Mouse (Mus musculus) bone marrow macrophage, adult 2 months (primary cell): ENCODE measurements around the gene Ift122. TPM values are rescaled to one million over a fixed set of nuclear protein-coding genes. Genes with fewer than 3 reads are reported as not detected.

ENCODE experiments used
- H3K27ac ChIP-seq: 2 replicates; pipeline ENCODE4 v1.5.1; 2012; ENCODE audit warnings: low read depth, low read length; ENCODE audit not compliant: insufficient read depth
- H3K4me1 ChIP-seq: 2 replicates; pipeline ENCODE4 v1.6.1; 2012; ENCODE audit warnings: low read length; ENCODE audit not compliant: control insufficient read depth, insufficient read depth
- H3K4me3 ChIP-seq: 2 replicates; pipeline ENCODE4 v1.5.1; 2012; ENCODE audit warnings: mild to moderate bottlenecking, low read length, moderate library complexity; ENCODE audit not compliant: insufficient read depth
- CTCF ChIP-seq: IDR thresholded peaks from 2 replicates; pipeline ENCODE4 v1.5.1; 2012; ENCODE audit warnings: low read depth, mild to moderate bottlenecking, low read length, moderate library complexity
- POLR2A ChIP-seq: IDR thresholded peaks from 2 replicates; pipeline ENCODE4 v1.6.1; 2012; ENCODE audit warnings: mild to moderate bottlenecking, low read depth, low read length, borderline replicate concordance
- polyA plus RNA-seq: library from polyadenylated mRNA; stranded (reverse); fragments of >200 nt; gene quantifications from 2 replicates; pipeline ENCODE4 v1.2.4, GENCODE M21; 2012; ENCODE audit not compliant: missing spikeins, insufficient read depth, insufficient read length

The Ift122 gene
- polyA plus RNA-seq, 1 experiment: 9.3 TPM

DNA sequence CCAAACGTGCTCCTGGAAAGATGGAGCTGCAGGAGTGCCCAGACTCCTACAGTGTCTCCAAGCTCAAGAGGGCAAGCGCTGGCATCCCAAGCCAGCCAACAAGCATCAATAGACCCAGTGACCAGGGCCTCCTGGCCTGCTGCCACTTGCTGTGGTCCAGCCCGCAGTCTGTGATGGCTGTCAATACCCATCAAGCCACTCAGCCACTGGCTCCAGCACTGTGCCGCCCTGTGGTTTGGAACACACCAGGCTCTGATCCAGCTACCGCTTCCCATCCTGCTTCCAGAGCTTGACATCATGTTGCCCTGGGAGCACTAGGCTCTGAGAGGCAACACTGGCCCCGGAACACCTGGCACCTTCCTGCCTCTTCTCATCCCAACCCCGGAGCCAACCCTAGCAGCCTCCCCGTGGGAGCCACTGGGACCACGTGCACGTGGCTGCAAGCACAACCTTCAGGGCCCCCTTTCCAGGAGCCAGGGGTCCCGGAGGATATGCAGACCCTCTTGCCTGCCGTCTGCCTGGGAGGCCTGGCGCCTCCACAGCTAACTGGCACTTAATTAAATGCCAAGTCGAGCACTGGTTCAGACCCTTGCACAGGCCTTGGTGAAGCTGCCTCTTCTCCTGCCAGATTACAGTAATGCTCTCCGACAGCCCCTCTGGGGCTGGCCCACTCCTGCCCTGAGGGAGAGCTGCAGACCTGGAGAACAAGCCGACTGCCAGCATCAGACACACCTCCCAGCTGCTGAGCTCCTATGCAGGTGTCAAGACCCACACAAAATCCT lies 120.8 kb downstream of the Ift122 start:
- Histone ChIP-seq H3K4me3 (no peak overlapping the region), H3K27ac (peak overlapping the region; percentile 43; the same call in 1 of the 2 replicates), H3K4me1 (peaks cover 70% of the 10 kb centered on the region)
- TF ChIP-seq CTCF (no peak), POLR2A (no peak)

DNA sequence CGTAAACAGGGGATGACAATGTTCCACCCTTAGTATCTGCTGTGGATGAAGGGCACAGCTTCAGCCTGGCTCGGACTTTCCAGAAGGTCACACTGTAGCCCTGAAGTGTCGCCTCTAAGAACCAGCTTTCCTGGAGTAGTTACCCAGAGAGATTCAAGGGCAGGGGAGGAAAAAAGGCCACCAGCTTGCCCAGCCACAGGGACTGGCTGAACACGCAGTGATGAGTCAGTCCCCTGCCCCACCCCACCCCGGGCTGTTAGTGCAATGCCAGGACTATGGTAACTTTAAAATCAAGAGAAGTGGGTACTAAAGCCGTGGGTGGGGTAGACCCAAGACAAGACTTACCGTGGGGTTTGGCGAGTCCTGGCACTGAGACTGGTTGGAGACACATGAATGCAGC lies 122.3 kb downstream of the Ift122 start:
- Histone ChIP-seq H3K4me3 (no peak overlapping the region), H3K27ac (peak overlapping the region; percentile 19; the same call in 1 of the 2 replicates), H3K4me1 (peaks cover 68% of the 10 kb centered on the region)
- TF ChIP-seq POLR2A: no peak
- no peak for TF ChIP-seq CTCF

Other genes with a start within 250 kb of the Ift122 start
- gene Raf1, start 176.8 kb upstream of the Ift122 start, polyA plus RNA-seq: 89.1 and 89.4 TPM in 2 replicates
- gene Tmem40, start 91.1 kb upstream of the Ift122 start, polyA plus RNA-seq: not detected in 2 replicates
- 0.39 and 0.40 TPM in 2 replicates for gene Cand2, start 78.9 kb upstream of the Ift122 start, polyA plus RNA-seq
- gene Rpl32, start 44.7 kb upstream of the Ift122 start, polyA plus RNA-seq: 2,269 and 2,339 TPM in 2 replicates
- 0.31 and 0.32 TPM in 2 replicates for gene Efcab12, start 15.1 kb upstream of the Ift122 start, polyA plus RNA-seq
- gene Mbd4, start 99 bp upstream of the Ift122 start, polyA plus RNA-seq: 12.0 and 13.8 TPM in 2 replicates
- gene Rho, start 78.3 kb downstream of the Ift122 start, polyA plus RNA-seq: not detected in 2 replicates
- not detected in 2 replicates for gene H1foo, start 91.5 kb downstream of the Ift122 start, polyA plus RNA-seq
- 205 and 222 TPM in 2 replicates for gene Plxnd1, start 141.5 kb downstream of the Ift122 start, polyA plus RNA-seq